Mouse (Mus musculus) heart, embryonic 16.5 days (tissue): ENCODE results near the gene Itga7. TPM values are rescaled to one million over a fixed set of nuclear protein-coding genes. Genes with fewer than 3 reads are reported as not detected.
A peak's percentile ranks its signal among the peaks of the same experiment; 100 is the strongest.

Experiments used
- ATAC-seq: fragments of 200-750 bp; cut with Nextera tagmentation; replicated peaks from 2 replicates; pipeline ENCODE4 v1.8.0; 2017; ENCODE audit warnings: moderate number of reproducible peaks; ENCODE audit not compliant: insufficient read depth, low FRiP score; ENCODE audit errors: extremely low read depth
- H3K27ac ChIP-seq: fragments of 300-500 bp; sonication (generic); 2 replicates; pipeline ENCODE4 v1.5.1; 2014; ENCODE audit warnings: mild to moderate bottlenecking, low read length, control low read depth, moderate library complexity
- H3K27me3 ChIP-seq: fragments of 300-500 bp; sonication (generic); 2 replicates; pipeline ENCODE4 v1.6.1; 2014; ENCODE audit warnings: low read length, mixed read lengths; ENCODE audit not compliant: control insufficient read depth, insufficient read depth
- H3K36me3 ChIP-seq: fragments of 300-500 bp; sonication (generic); 2 replicates; pipeline ENCODE4 v1.6.1; 2014; ENCODE audit not compliant: control insufficient read depth, insufficient read depth
- H3K4me1 ChIP-seq: fragments of 300-500 bp; sonication (generic); 2 replicates; pipeline ENCODE4 v1.6.1; 2014; ENCODE audit warnings: low read length, mixed read lengths; ENCODE audit not compliant: control insufficient read depth, insufficient read depth
- H3K4me2 ChIP-seq: fragments of 300-500 bp; sonication (generic); 2 replicates; pipeline ENCODE4 v1.6.1; 2014; ENCODE audit warnings: low read depth, mild to moderate bottlenecking, control low read depth, low read length
- H3K4me3 ChIP-seq: fragments of 300-500 bp; sonication (generic); 2 replicates; pipeline ENCODE4 v1.5.1; 2014; ENCODE audit warnings: mild to moderate bottlenecking, control low read depth, low read length
- H3K9ac ChIP-seq: fragments of 300-500 bp; sonication (generic); 2 replicates; pipeline ENCODE4 v1.6.1; 2014; ENCODE audit warnings: low read length, control low read depth
- H3K9me3 ChIP-seq: fragments of 300-500 bp; sonication (generic); replicated peaks from 2 replicates; pipeline ENCODE4 v1.6.1; 2016; ENCODE audit warnings: low read length; ENCODE audit not compliant: control insufficient read depth
- WGBS: fragments of 180-500 bp; shearing (Covaris S2); extraction: QIAGEN DNeasy Blood & Tissue Kit; methylation state at CpG from one replicate; pipeline ENCODE4 v1.1.7; 2014; 5-methylcytosine and 5-hydroxymethylcytosine counted together
- polyA plus RNA-seq: library from polyadenylated mRNA; unstranded; fragments of >200 nt; fragmentation: Nextera tagmentation; extraction: Ambion mirVana; gene quantifications from 2 replicates; pipeline ENCODE4 v1.2.1, GENCODE M21; 2015

Gene Itga7
- polyA plus RNA-seq, 1 experiment from 2014 or later = 11.9 TPM

- 7% methylated on average over 17 of the region's 17 CpGs for WGBS
- Histone ChIP-seq H3K27ac (no peak overlapping the region), H3K4me3 (peak overlapping the region; percentile 33)
Observed at GRCm38 (mm10) chr10:128895952-128896693, 37.5 kb upstream of the Itga7 start.

DNA sequence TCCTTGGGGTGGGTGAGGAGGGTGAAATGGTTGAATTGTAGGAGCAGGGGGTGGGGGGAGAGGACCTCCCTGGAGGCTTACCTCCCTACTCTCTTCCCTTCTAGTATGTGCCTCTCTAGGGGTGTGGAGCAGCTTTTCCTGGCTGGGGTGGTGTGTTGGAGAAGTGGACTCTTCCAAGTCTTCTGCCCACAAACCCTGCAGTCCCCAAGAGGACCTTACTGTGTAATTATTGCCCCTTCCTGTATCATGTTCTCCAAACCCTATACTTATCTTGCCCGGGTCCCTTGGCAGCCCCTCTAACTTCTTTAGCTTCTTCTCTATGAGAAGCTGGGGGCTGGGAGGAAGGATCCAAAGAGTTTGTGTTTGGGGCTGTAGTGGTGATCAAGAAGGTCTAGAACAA is 36.8 kb upstream of the Itga7 start:
- Histone ChIP-seq H3K9me3 (no peaks in the 10 kb centered on the region), H3K27me3 (peaks cover 14% of the 10 kb centered on the region), H3K4me2 (no peak overlapping the region), H3K9ac (no peak overlapping the region), H3K4me1 (peaks cover 15% of the 10 kb centered on the region), H3K27ac (no peak overlapping the region), H3K4me3 (no peak overlapping the region), H3K36me3 (no peaks in the 10 kb centered on the region)
- WGBS = 30% methylated on average over 1 of the region's 1 CpGs
- no peak for ATAC-seq

More at GRCm38 (mm10) chr10:128895952-128896693, 37.5 kb upstream of the Itga7 start:
- H3K4me2 ChIP-seq = peak overlapping the region; percentile 63
- no peaks in the 10 kb centered on the region for H3K36me3 ChIP-seq
- no peaks in the 10 kb centered on the region for H3K9me3 ChIP-seq
- peak overlapping the region; percentile 66 for H3K9ac ChIP-seq
- ATAC-seq = no peak
- peaks cover 14% of the 10 kb centered on the region for H3K27me3 ChIP-seq
- peaks cover 15% of the 10 kb centered on the region for H3K4me1 ChIP-seq

DNA sequence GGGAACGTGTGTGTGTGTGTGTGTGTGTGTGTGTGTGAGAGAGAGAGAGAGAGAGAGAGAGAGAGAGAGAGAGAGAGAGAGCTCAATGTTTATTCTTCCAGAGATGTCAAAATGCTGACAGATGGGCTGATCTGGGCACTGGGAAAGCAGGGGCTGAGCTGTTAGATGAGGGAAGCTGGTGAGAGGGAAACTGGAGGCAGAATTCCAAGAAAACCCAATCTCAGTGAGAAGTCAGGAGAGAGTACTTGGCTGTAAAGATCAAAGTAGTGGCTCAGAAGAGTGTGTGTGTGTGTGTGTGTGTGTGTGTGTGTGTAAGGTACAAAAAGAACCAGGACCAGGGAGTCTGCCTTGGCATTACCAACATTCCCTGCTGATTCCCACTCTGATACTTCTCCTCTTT is 36.1 kb upstream of the Itga7 start:
- peaks cover 14% of the 10 kb centered on the region for H3K27me3 ChIP-seq
- ATAC-seq = no peak
- no peak overlapping the region for H3K4me3 ChIP-seq
- no peak overlapping the region for H3K27ac ChIP-seq
- H3K4me2 ChIP-seq = no peak overlapping the region
- H3K4me1 ChIP-seq = peaks cover 10% of the 10 kb centered on the region
- no peaks in the 10 kb centered on the region for H3K9me3 ChIP-seq
- WGBS = 21% methylated on average over 1 of the region's 1 CpGs
- no peak overlapping the region for H3K9ac ChIP-seq
- H3K36me3 ChIP-seq = no peaks in the 10 kb centered on the region

DNA sequence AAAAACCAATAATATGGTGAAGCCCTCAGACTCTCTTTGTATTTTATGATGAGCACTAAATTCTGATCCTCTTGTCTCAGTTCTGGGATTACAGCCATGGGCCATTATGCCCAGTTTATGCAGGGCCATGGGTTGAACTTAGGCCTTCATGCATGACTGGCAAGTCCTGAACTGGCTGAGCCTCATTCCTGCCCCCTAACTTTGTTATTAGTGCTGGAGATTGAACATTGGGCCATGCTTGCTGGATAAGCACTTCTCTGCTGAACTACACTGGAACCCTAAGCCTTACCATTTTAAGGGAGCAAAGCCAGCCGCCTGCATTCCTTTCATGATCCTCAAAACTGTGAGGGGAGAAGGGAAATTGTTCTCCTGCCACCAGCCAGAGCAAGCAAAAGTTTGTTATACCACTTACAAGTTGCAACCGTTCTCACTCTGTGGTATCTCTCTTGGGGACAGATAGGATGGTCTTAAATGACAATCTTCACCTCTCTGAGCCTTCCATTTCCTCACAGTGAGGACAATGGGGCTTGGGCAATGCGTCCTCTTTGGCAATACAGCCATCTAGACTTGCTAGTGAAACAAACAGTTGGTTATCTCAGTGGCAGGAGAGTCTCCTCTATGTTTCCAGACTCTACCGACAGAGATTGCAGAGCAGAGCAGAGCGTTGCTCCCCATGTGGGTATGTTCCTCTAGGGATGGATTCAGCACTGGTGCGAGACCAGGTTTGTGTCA is 33.7 kb upstream of the Itga7 start:
- Histone ChIP-seq H3K4me3 (no peak overlapping the region), H3K4me2 (no peak overlapping the region), H3K9me3 (no peaks in the 10 kb centered on the region), H3K36me3 (no peaks in the 10 kb centered on the region), H3K27me3 (peaks cover 11% of the 10 kb centered on the region), H3K27ac (no peak overlapping the region), H3K9ac (no peak overlapping the region), H3K4me1 (peaks cover 10% of the 10 kb centered on the region)
- no peak for ATAC-seq
- WGBS = 61% methylated on average over 6 of the region's 6 CpGs

DNA sequence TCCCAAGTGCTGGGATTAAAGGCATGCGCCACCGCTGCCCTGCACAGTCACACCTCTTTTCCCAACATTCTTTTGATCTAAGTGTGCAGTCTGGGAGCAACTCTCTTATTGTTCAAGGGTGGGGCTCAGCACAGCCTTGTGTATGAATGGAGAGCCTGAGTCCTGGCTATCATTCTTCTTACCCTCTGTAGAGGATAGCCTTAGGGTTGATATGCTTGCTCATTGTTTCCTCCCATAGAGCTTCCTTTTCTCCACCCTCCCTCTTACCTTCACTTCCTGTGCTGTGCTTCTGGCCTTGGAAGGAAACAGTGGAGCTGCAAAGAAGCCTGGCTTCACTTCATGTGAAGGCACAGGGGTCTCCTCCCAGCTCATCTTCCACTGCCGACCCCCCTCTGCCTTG is 32.9 kb upstream of the Itga7 start, which contains the start of gene Cd63:
Gene Cd63 (plus strand): TSS at position 292 of the 400 bp plus-strand sequence.
- Histone ChIP-seq H3K4me3 (no peak within 1 kb of the TSS), H3K27me3 (peaks cover 11% of the 10 kb centered on the region), H3K9me3 (no peaks in the 10 kb centered on the region), H3K9ac (no peak within 1 kb of the TSS), H3K4me2 (no peak within 1 kb of the TSS), H3K4me1 (peaks cover 6% of the 10 kb centered on the region), H3K27ac (no peak within 1 kb of the TSS), H3K36me3 (no peaks in the 10 kb centered on the region)
- WGBS = 72% methylated on average over 3 of the region's 3 CpGs
- no peak for ATAC-seq

DNA sequence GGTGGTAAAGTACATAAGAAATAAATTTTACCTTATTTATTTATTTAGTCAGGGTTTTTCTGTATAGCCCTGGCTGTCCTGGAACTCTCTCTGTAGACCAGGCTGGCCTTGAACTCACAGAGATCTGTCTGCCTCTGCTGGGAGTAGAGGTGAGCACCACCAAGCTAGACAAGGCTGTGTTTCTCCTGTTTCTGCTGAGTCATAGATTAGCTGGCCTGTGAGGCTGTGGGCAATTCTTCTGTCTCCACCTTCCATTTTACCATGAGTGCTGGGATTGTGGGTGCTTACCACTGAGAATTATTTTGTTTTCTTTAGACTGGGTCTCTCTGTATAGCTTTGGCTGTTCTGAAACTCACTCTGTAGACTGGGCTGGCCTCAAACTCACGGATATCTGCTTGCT is 32.2 kb upstream of the Itga7 start:
- H3K9me3 ChIP-seq = no peaks in the 10 kb centered on the region
- no peaks in the 10 kb centered on the region for H3K36me3 ChIP-seq
- no peak overlapping the region for H3K9ac ChIP-seq
- 75% methylated on average over 1 of the region's 1 CpGs for WGBS
- no peak overlapping the region for H3K4me2 ChIP-seq
- ATAC-seq = no peak
- no peak overlapping the region for H3K4me3 ChIP-seq
- peaks cover 9% of the 10 kb centered on the region for H3K27me3 ChIP-seq
- no peak overlapping the region for H3K27ac ChIP-seq
- H3K4me1 ChIP-seq = no peaks in the 10 kb centered on the region

GRCm38 (mm10) chr10:128902409-128902988 is 31.1 kb upstream of the Itga7 start:
- no peak for ATAC-seq
- H3K9ac ChIP-seq = no peak overlapping the region
- H3K36me3 ChIP-seq = no peaks in the 10 kb centered on the region
- H3K4me3 ChIP-seq = no peak overlapping the region
- H3K9me3 ChIP-seq = no peaks in the 10 kb centered on the region
- no peaks in the 10 kb centered on the region for H3K4me1 ChIP-seq
- no peaks in the 10 kb centered on the region for H3K27me3 ChIP-seq
- H3K4me2 ChIP-seq = no peak overlapping the region
- 86% methylated on average over 3 of the region's 3 CpGs for WGBS
- H3K27ac ChIP-seq = no peak overlapping the region

DNA sequence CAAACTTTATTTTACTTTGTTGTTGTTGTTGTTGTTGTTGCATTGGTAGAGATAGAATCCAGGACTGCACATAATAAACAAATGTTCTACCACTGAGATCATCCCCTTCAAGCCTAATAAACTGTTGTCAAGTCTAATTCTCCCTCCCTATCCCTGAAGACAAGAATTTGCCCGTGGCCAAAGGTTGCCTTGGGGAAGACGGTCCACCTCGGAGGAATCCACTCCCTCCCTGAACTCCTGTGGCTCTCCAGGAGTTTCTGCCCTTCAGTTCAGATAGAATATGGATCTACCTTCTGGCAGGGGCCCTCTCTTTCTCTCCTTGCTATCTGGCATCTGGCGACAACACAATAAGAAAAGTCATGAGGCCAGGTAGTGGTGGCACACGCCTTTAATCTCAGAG is 28.8 kb upstream of the Itga7 start:
- H3K27me3 ChIP-seq = no peaks in the 10 kb centered on the region
- H3K36me3 ChIP-seq = no peaks in the 10 kb centered on the region
- H3K4me3 ChIP-seq = no peak overlapping the region
- H3K4me1 ChIP-seq = peaks cover 6% of the 10 kb centered on the region
- H3K4me2 ChIP-seq = no peak overlapping the region
- H3K27ac ChIP-seq = no peak overlapping the region
- 71% methylated on average over 5 of the region's 5 CpGs for WGBS
- H3K9me3 ChIP-seq = no peaks in the 10 kb centered on the region
- no peak overlapping the region for H3K9ac ChIP-seq
- ATAC-seq = no peak
